Mouse (Mus musculus): ENCODE data around the gene Paqr8.

DNA sequence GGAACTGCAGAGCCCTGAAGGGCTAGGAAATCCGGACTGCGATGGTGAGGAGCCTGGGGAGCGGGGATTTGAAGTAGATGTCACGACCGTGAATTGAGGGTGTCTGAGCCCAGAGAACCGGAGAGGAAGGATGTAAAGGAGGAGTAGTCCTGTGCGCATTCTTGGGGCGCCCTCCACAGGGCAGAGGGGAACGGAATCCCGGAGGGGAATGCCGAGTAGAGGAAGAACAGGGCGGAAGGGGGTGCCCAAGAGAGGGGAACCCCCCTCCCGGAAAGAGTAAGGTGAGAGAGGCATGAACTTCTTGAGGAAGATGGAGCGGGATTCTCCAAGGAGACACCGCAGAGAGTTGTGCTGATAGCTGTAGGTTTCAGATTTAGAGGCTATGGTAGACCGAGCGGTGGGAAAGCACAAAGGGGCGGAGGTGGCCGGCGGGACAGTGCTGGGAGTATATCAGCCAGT lies 564 bp downstream of the Paqr8 start:
- TF ChIP-seq POLR2A (IDR thresholded peaks at IDR 0.05; ENCODE audit: extremely low read depth, insufficient read depth, low read length) (0 out of 2 replicates have a peak, but pooled peaks have one; percentile 11), CTCF (IDR thresholded peaks at IDR 0.05; ENCODE audit: extremely low read depth, insufficient read depth, low read length) (peak; percentile 54)

Measured in cortical plate, adult 2 months (tissue).